Mouse (Mus musculus) common myeloid progenitor, adult 5-6 weeks (primary cell): ENCODE measurements at regions not wholly inside any gene's neighbourhood (a gene's known extent, or its start where the extent isn't known, plus 50 kb on each side); places are given as distances from the start of the nearest gene placed in this dataset.

ENCODE experiments used
- ATAC-seq: replicated peaks from 2 replicates; pipeline ENCODE4 v1.8.0; 2016; ENCODE audit warnings: low read depth, mild to moderate bottlenecking, moderate TSS enrichment, inconsistent platforms; ENCODE audit not compliant: poor library complexity, severe bottlenecking

DNA sequence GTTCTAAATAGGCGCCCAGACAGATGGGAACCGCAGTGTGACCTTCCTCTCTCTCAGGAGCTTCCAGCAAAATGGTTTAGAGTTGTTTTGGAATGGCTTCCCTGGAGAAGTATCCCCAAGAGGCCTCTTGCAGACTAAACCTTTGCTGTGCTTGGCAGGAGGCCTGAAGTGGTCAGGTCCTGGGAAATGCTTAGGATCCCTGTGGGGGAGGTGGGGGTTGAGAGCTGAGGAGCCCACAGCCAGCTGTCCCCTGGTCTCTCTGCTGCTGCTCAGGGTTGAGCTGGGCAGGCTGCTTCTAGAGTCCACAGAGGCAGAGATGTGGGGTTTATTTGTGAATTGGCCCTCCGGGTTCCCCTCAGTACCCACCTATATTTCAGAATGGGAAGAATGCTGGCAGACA lies 331.3 kb downstream of the Gm826 start:
- ATAC-seq = no peak

DNA sequence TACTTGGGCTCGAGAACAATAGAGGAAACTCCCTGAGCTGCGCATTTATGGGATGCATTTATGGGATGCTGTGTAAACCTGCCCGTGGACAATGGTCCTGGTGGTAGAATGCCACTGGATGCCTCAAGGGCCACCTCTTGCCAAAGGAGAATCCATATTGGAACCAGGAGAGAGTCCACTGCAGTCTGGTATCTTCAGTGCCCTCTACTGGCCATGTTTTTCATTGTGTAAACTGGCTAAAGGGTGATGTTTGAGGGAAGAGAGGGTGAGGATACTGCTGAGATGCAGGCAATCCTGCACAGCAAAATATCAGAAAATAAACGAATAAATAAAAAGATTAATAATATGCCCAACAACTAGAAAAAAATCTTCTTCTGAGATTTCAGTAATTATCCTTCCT lies 333.5 kb downstream of the Gm826 start:
- ATAC-seq = 0 out of 2 replicates have a peak, but pooled peaks have one; percentile 50

DNA sequence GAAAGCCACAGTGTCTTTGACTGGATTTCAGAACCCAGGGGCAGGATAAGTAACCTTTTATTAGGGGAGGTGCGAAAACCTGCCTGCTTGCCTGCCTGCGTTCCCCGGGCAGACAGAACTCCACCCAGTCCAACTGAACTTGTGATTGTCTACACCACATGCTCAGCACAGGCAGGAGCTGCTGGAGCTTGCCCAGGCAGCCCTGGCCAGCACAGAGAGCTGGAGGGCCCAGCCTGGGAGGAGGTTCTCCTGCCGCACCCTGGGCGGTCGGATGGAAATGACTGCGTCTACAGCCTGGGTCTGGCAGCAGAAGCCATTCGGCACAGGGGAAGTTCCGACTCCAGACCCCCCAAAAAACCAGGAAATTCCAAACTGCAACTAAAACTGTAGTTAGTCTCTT lies 336.6 kb downstream of the Gm826 start:
- ATAC-seq = no peak

DNA sequence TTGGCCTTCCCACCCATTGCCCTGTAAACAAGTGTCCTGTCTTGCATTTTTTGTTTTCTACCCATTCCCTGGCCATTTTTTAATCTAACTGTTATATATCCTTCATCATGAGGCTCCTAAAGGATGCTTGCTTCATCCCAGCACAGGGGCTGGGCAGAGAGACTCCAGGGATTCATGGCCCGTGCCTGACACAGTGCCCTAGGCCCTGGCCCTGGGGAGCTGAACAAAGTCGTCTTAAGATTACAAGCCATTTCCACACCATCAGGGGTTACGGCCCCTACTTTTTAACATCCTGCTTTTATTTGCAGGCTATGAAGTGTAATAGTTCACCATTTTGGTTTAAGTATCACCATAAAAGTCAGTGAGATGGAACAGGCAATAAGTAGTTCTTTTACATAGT lies 339.5 kb downstream of the Gm826 start:
- no peak for ATAC-seq

DNA sequence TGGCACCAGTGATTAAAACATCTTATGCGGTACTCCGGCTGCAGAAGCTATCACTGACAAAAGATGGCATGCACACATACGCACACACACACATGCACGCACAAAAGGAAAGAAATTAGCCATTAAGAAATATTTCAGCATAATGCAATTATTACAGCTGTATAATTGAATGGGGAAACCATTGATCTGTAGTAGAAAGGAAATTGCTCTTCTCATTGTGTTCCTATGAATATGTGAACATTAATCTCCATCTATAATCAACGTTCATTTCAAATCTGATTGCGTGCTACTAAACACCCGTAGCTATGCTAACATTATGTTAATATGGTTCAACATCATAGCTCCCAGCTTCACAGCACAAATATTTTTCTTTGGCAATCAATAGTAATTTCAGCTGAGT lies 347.2 kb downstream of the Gm826 start:
- no peak for ATAC-seq

DNA sequence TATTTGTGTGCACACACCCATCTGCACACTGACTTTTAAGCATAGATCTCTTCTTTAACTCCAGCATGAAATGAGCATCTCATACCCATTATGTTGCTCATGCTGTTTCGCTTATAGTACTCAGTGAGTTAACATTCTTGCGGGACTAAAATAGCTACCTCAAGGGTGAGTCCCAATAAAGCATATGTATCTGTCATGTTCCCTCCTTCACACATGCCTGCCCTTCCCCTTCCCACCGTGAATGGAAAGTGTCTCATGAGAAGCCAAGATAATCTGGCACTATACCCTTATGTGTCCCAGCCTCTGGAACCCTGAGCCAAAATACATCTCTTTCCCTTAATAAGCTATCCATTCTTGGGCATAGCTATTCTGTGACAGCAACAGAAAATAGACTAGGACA lies 352.3 kb downstream of the Gm826 start:
- ATAC-seq = no peak

DNA sequence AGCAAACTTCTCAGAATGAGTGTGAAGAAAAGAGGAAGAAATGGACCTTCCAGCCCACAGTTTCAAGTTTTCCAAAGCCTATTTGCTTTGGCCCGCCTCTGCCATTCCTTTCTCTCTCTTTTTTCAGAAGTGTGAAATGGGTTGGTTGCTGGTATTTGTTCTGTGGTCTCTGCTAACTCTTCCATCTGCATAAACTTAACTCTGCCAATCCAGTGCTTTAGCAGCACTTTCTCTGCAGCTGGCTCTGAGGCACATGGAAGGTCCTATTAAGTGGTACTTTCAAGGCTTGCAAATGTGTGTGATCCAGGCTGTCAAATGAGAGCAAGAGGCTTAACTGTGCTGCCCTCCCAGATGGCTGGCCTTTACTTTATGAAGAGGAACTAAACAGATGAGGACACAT lies 383.6 kb downstream of the Gm826 start:
- no peak for ATAC-seq

DNA sequence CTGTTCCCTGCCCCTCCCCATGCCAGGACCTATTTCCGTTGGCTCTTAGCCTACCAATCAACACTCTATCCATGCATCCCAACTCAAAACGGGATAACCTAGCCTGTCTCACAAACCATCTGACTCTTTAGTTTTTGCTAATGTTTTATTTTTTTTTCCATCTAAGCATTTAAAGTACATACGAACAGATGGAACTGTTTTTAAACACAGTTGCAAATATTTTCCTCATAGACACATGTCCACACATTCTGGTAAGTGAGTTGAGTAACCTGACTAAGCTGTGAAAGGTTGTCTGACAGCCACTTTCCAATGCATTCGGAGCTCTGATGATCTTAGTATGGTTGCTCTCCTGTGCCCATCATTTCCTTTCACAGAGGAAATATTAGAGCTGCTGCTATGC lies 384.9 kb downstream of the Gm826 start:
- ATAC-seq = no peak

DNA sequence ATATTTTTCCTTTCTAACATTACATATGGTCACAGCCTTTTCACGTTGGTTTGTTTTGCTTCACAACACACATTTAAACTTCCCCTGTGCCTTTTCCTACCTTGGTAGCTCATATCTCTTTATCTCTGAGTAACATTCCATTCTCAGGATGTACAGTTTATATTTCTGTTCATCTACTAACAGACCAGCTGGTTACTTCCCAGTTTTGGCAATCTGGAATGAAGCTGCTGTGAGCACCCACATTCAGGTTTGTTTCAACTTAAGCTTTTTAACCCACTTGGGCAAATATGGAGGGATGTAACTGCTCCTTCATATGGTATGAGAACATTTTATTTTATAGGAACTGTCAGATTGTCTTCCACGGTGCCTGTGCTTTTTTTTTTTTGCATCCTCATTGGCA lies 403.2 kb downstream of the Gm826 start:
- ATAC-seq = no peak

DNA sequence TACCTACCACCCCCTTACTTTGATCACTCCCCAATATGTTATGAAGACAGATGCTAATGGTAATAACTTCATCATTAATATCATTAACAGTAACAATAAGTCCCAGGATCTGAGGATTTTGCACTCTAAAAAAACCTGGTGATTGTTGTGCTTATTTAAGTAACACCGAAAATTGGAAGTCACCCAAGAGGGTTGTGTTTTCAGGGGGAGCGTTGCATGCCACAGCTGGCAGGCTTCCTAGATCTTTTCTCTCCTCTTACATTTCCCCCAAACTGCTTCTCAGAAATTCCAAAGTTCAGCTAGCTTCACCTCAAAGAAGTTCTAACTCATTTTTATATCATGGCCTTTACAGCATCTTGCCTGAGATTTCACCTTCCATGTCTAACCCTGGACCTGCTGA lies 444.3 kb downstream of the Gm826 start:
- no peak for ATAC-seq

DNA sequence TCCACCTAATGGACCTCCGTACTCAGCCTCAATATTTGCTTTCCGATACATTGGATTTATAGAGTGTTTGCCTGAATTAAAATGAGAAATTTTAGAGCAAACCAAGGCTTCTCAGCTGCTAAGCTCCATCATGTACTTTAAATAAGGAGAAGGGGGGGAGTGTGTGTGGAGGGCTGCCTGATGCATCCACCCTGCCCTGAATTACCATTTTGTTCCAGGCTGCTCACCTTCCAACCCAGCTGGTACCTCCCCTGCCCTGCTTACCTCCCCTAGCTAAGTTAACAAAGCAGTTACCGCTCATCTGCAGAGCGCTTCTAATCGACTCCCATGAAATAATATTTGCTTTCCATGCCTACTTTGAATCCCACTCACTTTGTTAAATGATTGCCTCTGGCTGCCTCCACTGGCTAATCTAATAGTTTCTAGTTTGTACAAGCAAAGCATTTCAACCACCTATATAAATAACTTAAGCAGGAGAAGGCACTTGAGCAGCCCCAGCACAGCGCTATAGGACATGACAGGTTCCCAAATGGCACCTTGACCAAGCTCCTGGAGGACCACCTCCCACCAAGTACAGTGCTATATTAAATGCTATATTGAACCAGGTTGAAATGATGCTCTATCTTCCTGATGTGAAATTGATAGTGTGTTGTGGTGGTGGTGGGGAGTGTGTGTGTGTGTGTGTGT lies 449.0 kb downstream of the Gm826 start:
- no peak for ATAC-seq

DNA sequence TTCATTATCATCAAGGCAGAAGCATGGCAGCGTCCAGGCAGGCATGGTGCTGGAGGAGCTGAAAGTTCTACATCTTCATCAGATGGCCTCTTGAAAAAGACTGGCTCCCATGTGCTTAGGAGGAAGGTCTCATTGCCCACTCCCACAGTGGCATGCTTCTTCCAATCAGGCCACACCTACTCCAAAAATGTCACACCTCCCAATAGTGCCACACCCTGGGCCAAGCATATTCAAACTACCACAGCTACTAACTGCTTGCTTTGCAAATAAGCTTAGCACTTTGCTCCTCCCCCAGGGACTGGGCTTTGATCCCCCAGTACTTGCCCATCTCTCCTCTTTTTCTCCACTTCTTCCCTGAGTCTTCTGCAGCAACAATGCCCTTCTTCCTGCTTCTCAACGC lies 467.0 kb downstream of the Gm826 start:
- no peak for ATAC-seq

DNA sequence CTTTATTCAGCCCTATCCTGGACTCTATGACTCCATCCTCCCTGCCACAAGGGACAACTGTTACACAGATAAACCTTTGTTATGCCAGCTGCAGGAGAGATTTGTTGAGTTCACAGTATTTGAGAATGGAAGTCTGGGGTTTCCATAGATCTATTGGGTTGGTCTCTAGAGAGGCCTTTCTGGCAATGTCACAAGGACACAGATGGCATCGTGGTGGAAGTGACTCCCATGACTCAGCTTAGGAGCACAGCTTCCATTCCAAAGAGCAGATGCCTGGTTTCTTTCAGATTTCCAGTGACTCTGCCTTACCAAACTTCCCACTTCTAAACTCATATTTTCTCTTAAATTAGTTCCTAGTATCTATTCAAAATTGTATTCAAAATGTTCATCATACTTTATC lies 467.6 kb downstream of the Gm826 start:
- no peak for ATAC-seq

DNA sequence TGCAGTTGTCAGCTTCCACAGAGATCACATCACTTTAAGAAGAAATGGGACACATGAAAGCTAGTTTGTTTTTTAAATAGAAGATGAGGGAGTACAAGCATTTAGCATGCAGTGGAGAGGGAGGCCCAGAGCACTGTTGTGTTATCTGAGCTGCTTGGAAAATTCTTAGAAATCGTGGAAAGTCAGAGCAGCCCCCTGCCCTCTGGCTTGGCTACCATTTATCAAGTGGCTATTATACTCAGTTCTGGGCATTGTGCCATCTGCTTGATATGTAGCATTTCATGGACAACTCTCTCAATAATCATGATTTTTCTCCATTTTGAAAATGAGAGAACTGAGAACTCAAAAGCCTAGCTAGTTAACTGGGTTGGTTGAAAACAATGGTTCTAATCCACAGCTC lies 470.8 kb downstream of the Gm826 start:
- no peak for ATAC-seq

DNA sequence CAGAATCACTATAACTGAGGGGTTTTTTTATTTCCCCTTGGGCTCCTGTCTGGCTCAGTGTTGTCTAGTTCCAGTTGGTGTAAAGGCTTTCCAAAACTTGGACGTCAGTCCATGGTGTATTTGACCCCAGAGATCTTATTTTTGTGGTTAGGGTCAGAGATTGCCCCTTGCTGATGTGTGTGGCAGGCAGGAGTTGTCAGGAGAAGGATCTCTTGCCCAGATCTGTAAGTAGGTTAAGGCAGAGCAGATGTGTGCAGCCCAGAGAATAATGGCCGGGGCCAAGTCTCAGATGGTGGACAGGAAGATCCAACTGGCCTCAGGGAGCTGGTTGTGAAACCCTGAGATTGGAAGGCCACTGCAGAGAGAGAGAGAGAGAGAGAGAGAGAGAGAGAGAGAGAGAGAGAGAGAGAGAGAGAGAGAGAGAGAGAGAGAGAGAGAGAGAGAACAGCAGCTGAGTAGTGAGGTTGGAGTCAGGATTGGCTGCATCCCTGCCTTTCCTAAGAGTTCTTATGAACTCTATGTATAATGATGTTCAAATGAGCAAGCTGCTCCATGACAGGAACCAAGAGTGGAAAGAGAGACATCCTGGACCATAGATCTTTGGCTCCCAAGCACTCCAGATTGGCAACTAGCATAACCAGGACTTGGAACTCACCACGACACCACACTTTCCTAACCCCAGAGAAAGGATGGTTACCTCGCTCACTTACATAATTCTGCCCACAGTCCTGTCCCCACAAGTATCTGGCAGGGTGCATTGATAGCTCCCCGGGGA lies 479.9 kb downstream of the Gm826 start:
- no peak for ATAC-seq

DNA sequence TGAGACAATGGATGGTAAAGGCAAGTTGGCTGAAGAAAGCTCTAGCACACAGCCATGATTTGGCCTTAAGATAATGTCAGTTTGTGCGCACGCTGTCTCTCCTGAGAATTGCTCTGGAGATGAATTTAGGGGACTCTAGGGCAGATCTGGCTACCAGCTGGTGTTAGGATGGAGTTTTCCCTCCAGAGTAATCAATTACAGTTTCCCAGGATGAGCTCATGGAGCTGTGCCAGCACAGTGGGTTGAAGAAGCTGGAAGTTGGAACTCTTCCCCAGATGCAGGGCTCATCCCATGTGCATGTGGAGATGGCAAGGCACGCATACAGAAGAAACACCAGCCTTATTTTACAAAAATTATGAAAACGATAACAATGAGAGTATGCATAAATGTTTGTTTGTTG lies 481.0 kb downstream of the Gm826 start:
- ATAC-seq = no peak

DNA sequence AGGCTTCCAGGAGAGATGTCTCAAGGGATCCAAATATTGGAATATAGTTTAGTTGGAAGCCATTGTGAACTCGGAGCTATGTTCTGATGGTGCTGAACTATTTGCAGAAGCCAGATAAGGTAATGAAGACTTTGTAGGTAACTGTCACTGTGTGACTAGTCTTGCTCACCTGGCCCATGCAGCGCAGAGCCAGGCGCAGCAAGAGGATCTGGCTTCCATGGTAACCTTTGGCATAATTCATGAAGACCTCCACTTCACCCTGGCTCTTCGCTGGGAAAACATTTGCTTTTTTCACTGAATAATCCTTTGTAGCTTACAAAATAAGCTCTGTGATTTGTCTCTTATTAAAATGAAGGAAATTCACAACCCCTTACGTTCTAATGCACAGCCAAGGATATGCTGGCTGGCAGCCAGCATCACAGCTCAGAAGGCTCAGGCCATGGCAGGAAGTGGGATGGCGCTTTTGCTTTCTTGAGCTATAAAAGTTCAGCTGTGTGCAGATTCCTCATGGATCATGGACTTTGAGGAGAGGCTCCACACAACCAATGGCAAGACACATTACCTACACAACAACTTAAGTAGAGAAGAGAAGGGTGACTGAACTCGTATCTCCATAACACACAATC lies 501.4 kb downstream of the Gm826 start:
- no peak for ATAC-seq

DNA sequence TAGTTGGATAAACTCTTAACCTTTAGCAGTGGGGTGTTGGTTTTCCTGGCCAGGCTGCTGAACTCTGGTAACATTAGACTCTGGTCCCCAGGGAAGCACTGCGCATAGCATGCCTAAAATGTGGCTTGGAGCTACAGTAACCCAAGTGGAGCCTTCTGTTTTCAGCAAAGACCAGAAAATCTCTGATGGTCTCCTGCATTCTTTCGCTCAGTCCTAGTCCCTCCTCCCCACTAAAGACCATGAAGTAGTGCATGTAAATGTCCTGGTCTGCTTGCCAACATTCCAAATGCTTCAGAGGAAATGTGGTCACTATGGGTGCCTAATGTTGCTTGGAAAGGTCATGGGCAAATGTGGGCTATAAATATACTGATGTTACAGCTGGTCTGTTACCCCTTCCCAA lies 507.5 kb downstream of the Gm826 start:
- ATAC-seq = no peak

DNA sequence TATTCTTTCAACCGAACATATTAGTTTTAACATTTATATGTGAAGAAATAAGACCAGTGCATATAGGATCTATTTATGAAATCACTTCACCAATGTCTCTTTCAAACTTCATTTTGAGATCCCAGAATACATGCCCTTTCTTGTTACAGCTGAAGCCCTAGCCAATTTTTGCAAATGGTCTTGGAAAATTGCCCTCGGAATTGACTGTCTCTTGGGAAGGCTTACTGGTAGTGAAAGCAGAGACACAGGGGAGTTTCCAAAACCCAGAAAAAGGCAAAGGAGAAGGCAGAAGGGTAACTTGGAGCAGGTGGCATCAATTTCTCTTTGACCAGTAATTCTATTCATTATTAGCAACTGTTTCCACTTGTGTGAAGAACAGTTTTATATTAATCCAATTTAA lies 515.4 kb downstream of the Gm826 start:
- ATAC-seq = no peak

DNA sequence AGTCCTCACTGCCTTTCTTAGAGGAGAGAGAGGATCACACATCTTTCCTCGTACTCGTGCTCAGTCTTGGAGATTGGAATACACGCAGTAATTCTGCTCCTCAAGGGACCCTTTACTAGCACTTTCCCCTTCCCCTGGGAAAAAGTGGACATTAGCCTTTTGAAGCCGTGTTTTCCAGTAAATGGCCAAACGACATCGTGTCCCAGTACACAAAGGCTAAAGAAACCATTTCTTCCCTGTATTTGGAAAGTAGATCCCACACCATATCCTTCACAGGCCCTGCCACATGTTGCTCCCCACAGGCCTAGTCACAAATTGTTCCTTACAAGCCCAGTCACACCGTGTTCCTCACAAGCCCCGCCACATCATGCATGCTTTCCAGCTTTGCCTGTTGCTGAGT lies 517.6 kb downstream of the Gm826 start:
- ATAC-seq = no peak
